Mouse (Mus musculus): ENCODE data around the gene Adora1.
A peak's percentile ranks its signal among the peaks of the same experiment; 100 is the strongest.

Gene Adora1

GRCm38 (mm10) chr1:134193674-134194197 lies 41.5 kb downstream of the Adora1 start:
- DNase-seq: no peak

GRCm38 (mm10) chr1:134193126-134193525 lies 42.1 kb downstream of the Adora1 start, which contains the start of gene Mybph:
TSS of gene Mybph (plus strand) at chr1:134193448.
- DNase-seq: no peak

- no peak for DNase-seq
Observed at GRCm38 (mm10) chr1:134192024-134192423, 43.2 kb downstream of the Adora1 start.

GRCm38 (mm10) chr1:134191192-134191591 lies 44.0 kb downstream of the Adora1 start:
- DNase-seq: no peak

- DNase-seq: no peak
Observed at GRCm38 (mm10) chr1:134188989-134189729, 46.1 kb downstream of the Adora1 start.

GRCm38 (mm10) chr1:134188217-134188616 lies 47.0 kb downstream of the Adora1 start:
- no peak for DNase-seq

- no peak for DNase-seq
Observed at GRCm38 (mm10) chr1:134184089-134184488, 51.1 kb downstream of the Adora1 start.

- DNase-seq: no peak
Observed at GRCm38 (mm10) chr1:134182025-134182424, 53.2 kb downstream of the Adora1 start, which contains the start of gene Chil1. TSS of gene Chil1 (plus strand) at chr1:134182176.

GRCm38 (mm10) chr1:134177976-134178375 lies 57.3 kb downstream of the Adora1 start:
- no peak for DNase-seq

- no peak for DNase-seq
Observed at GRCm38 (mm10) chr1:134173081-134173480, 62.1 kb downstream of the Adora1 start.

- DNase-seq: no peak
Observed at GRCm38 (mm10) chr1:134168985-134169697, 66.1 kb downstream of the Adora1 start.

- no peak for DNase-seq
Observed at GRCm38 (mm10) chr1:134168567-134168966, 66.7 kb downstream of the Adora1 start.

- DNase-seq: no peak
Observed at GRCm38 (mm10) chr1:134167416-134168305, 67.6 kb downstream of the Adora1 start.

- DNase-seq: no peak
Observed at GRCm38 (mm10) chr1:134166547-134166946, 68.7 kb downstream of the Adora1 start.

GRCm38 (mm10) chr1:134164454-134164853 lies 70.8 kb downstream of the Adora1 start:
- DNase-seq: no peak

GRCm38 (mm10) chr1:134163476-134163875 lies 71.8 kb downstream of the Adora1 start:
- DNase-seq: peak; percentile 25 to 71

GRCm38 (mm10) chr1:134162510-134163225 lies 72.6 kb downstream of the Adora1 start:
- no peak for DNase-seq

GRCm38 (mm10) chr1:134161399-134161798 lies 73.8 kb downstream of the Adora1 start:
- DNase-seq: no peak

GRCm38 (mm10) chr1:134160404-134160803 lies 74.8 kb downstream of the Adora1 start:
- DNase-seq: no peak

GRCm38 (mm10) chr1:134154655-134155054 lies 80.6 kb downstream of the Adora1 start:
- DNase-seq: no peak

- no peak for DNase-seq
Observed at GRCm38 (mm10) chr1:134154121-134154520, 81.1 kb downstream of the Adora1 start.
